Mouse (Mus musculus): ENCODE measurements around the gene Riox1.

Gene Riox1

DNA sequence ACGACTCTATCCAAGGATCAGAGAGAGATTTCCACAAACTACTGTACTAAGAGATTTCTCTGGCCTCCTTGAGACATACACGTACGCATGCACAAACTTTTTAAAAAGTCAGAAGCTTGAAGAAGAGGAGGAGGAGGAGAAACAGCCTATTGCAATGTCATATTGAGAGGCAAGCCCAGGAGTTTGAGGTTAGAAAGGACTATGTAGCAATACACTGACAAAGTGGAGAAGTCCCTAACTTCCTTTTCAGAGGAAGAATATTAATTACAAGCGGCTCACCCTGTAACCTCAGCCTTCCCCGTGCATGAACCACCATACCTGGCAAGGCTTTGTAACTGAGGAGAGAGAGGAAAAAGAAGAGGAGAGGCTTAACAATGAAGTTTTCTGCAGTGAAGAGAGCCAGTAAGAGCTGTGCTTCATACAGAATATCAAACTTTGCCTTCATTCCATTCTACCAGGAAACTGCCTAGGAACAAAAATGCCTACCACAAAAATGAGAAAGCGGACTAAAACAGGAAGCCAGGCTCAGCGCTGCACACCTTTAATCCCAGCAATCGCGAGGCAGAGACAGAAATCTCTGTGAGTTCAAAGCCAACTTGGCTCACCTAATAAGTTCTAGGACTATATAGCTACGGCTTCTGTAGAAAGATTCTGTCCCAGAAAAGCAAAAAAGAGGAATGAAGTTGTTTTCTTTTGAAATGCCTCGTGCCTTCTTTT is 474 bp upstream of the Riox1 start:
- no peak for DNase-seq

DNA sequence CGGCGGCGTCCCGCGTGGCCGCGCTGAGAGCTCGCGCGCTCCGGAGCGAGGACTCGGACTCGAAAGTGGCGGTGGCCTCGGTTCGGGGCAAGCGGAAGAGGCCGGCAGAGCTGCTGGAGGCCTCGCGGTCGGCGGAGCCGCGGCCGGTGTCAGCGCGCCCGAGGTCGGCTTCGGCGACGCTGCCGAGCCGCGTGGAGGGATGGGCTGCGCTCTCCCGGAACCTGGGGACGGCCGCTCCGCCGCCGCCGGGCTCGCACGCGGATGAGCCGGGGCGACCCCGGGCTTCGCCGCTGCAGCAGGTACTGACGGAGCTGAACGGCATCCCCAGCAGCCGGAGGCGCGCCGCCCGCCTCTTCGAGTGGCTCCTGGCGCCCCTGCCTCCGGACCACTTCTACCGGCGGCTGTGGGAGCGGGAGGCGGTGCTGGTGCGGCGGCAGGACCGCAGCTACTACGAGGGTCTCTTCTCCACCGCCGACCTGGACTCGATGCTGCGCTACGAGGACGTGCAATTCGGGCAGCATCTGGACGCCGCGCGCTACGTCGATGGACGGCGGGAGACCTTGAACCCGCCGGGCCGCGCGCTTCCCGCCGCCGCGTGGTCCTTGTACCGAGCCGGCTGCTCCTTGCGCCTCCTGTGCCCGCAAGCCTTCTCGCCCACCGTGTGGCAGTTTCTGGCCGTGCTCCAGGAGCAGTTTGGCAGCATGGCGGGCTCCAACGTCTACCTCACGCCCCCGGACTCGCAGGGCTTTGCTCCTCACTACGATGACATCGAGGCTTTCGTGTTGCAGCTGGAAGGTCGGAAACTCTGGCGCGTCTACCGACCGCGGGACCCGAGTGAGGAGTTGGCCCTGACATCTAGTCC is 663 bp downstream of the Riox1 start:
- DNase-seq, result peak; percentile 18

DNA sequence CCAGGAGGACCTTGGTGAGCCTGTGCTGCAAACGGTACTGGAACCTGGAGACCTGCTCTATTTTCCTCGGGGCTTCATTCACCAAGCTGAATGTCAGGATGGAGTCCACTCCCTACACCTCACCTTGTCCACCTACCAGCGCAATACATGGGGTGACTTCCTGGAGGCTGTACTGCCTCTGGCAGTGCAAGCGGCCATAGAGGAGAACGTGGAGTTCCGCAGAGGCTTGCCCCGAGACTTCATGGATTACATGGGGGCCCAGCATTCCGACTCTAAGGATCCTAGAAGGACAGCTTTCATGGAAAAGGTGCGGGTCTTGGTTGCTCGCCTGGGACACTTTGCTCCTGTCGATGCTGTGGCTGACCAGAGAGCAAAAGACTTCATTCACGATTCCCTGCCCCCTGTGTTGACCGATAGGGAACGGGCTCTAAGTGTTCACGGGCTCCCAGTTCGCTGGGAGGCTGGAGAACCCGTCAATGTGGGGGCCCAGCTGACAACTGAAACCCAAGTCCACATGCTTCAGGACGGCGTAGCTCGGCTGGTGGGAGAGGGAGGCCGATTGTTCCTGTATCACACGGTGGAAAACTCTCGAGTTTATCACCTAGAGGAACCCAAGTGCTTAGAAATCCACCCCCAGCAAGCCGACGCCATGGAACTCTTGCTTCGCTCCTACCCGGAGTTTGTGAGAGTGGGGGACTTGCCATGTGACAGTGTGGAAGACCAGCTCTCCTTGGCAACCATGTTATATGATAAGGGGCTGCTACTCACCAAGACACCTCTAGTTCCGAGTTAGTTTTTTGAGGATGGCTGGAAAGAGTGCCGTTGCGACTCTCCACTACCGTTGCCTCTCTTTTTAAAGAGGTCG is 1.5 kb downstream of the Riox1 start:
- no peak for DNase-seq

DNA sequence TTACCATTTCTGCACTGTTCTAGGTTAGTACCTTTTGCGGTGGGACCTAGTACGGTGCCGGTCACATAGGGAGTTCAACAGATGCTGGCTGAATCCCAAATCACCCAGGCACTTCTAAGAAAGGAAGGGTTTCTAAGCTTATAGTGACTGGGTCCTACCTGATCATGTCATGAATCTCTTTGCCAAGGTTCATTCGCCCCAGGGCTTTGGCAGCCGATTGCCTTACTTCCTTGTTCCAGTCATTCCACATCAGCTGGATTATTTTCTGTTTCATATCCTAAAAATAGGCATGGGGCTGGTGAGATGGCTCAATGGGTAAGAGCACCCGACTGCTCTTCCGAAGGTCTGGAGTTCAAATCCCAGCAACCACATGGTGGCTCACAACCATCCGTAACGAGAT is 7.9 kb downstream of the Riox1 start:
- DNase-seq, result peak; percentile 32

DNA sequence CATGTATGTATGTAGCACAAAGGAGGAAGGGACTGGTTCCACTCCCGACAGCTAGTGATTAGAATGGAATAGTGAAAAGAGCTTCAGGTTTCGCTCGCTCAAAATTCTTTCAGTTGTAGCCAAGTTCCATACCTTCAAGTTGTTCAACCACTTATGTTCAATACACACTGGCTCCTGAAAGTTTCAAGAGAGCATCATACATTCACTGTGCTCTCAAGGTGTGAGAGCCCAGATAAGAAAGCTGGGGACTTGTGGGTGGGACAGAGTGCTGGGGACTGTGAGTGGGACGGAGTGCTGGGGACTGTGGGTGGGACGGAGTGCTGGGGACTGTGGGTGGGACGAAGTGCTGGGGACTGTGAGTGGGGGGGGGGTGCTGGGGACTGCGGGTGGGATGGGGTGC is 14.8 kb downstream of the Riox1 start:
- DNase-seq, result no peak

DNA sequence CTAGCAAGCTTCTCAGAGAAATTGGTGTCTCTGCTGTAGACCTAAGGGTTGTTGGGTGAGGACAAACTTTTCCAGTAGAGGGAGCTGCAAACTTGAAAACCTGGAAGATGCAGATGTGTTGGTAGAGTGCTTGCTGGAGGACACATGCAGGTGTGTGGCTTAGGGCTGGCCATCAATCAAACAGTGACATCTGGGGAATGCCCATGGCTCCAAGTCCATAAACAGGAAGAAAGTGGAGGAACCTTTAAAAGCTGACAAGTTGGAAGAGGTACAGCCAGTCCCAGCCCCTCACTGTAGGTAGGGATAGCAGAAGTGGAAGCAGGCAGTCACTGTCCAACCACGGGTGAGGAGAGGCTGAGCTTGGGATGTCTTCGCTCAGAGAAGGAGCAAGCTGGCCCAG is 21.7 kb downstream of the Riox1 start:
- DNase-seq, result peak; percentile 71

DNA sequence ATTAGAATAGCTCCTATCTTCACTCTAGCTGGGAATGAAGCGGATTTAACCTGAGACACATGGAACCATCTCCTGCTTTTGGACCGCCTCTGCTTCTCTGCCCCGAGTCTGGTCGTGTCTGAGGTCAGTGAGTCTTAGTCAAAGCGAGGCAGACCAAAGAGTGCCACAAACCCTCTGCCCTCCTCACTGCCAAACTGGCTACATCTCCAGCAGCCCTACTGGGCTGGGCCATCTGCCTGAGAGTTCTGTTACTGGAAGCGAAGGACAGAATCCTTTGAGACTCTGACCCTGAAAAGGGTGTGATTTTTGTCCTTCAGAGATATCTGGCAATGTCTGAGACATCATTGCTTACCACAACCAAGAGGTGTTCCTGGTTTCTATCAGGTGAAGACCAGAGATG is 28.5 kb downstream of the Riox1 start:
- no peak for DNase-seq

DNA sequence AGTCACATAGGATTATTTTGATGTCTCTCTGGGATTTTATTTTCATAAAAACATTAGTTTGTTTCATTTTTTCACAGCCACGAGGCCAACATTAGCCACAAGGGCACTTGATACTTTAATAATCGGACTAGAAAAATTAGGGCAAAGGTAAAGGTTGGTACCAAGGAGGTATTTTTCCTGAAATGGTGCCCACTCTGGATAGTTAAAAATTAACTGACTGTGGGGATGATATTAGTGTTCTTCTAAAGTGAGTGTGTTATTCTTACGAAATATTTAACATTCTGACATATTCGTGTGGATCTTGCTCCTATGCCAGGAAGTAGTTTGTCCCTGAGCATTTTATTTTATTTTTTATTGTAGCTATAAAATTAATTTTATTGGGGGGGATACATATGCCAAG is 31.2 kb downstream of the Riox1 start:
- no peak for DNase-seq

DNA sequence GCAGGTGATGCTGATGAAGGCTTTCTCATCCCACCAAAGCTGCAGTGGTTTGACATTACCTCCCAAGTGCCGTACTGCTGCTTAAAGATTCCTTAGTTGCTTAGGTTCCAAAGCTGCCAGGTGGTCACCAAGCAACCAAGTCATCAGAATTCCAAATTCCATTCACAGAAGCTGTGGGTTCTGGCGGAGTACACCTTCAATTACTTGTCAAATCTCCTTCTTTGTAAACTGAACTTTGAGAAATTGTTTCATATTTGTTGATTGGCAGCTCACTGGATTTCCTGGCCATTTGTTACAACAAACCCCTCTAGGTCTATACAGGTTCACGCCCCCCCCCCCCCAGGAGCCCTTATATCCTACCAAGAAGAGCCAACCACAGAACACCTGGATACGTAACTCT is 34.3 kb downstream of the Riox1 start, which contains the start of gene Heatr4:
Gene Heatr4, minus strand, starts transcription at position 101 of the 400 bp plus-strand sequence.
- DNase-seq, result no peak

DNA sequence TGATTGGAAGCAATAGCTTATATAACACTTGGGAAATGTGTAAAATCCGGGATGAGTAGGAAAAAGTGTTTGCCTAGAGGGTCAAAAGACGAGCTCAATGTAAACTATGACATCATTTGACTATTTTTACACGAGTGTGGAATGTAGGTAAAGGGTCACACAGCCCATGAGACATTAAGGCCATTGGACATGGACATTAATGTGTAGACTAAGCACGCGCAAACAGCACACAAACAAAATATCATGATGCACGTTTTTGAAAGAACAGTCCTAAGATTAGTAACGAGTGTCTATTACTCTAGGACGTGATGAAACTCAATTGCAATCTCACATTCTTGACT is 36.8 kb downstream of the Riox1 start:
- no peak for DNase-seq

DNA sequence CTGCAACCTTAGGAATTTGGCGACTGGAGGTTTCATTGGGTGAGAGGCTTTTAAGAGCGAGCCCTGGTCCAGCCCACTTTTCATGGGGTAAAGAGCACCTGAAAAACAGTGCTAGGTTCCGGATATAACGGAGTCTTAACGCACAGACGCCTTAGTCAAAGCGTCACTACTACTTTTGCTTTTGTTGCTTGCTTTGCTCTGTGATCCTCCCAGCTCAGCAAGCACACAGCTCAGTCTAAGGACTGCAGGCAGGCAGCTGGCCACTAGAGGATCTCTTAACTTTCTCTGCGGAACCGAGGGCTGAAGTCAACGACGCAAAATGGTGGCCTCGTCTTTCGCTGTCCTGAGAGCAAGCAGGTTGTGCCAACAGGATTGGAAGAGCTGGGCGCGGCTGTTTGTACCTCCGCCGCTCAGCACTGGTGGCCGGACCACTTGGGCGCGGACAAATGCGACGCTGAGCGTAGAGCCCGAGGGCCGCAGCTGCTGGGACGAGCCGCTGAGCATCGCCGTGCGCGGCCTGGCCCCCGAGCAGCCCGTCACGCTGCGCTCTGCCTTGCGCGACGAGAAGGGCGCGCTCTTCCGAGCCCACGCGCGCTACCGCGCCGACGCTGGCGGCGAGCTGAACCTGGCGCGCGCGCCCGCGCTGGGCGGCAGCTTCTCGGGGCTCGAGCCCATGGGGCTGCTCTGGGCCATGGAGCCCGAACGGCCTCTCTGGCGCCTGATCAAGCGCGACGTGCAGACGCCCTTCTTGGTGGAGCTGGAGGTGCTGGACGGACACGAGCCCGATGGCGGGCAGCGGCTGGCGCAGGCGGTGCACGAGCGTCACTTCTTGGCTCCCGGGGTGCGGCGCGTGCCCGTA is 37.4 kb downstream of the Riox1 start, which contains the start of gene Acot2:
Gene Acot2, plus strand, starts transcription at position 279 of the 859 bp plus-strand sequence.
- DNase-seq, result peak; percentile 82

DNA sequence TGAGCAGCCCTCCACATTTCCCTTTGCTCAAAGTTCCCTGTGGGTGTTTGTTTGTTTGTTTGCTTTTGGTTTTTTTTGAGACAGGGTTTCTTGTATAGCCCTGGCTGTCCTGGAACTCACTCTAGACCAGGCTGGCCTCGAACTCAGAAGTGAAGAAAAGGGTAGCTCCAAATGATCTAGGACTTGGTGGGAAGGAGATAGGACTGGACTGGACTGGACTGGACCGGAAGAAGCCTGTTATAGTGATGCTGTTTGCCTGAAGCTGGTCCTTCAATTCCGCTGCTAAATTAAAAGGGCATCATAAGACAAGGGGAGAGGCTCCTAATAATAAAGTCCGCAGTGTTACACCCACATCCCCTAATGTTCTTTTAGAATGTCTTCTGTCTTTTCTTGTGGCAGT is 38.1 kb downstream of the Riox1 start:
- no peak for DNase-seq

DNA sequence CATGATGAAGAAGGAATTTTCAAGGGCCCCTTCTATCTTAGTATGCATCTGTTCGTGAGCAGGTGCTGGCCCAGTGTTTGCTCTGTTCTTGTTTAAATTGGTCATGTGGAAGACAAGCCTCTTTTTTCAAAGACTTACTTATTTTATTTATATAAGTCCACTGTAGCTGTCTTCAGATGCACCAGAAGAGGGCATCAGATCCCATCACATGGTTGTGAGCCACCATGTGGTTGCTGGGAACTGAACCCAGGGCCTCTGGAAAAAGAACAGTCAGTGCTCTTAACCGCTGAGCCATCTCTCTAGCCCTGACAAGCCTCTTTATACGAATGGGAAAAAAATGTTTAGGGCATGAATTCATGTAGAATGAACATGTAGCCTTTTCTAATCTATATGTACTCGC is 39.0 kb downstream of the Riox1 start:
- no peak for DNase-seq

DNA sequence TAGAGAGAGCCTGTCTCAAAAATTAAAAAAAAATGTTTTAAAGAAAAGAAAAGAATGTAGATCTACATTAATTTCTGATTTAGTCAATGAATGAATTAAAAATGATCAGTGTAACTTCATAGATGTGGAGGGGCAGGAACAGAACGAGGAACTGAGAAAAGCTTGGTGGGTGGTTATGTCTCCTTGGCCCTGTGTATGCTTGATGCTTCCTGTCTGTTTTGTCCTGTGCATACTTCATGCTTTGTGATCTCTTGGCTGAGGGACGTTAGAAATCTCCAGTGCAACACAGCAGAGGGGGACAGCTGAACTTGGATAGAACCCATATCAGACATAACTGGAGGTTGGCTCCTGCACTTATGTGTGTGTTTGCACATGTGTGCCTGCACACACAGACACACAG is 46.8 kb downstream of the Riox1 start:
- DNase-seq, result no peak

DNA sequence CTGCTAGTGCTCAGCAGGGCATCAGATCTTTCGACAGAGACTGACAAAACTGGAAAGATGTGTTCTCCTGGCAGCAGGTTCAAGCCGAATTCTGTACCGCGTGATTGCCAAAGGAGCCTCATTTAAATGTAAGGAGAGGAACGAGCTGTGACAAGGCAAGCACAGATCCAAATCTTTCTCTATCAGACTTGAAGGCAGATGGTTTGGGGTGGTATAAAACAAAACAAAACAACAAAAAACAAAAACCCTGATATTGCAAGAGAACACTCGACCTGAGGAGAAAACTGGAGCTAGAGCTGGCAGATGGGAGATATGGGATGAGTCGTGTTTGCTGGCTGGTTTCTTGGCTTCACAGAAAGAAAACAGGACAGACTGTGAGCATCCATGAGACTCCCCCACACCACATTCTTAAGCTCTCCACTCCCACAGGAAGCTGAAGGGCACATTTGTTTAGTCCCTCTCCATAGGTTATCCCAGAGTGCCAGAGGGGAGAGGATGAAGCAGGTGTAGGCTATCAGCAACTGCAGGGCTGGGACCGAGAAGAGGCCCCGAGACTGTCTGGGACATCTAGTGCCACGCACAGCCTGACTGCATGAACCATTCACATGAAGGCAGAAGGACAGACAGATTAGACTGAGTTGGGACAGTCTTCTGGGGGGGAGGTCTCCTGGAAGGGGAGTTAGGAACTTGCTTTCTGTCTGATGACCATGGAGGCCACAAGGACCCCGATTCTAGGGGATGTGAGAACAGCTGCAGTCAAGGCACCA is 48.1 kb downstream of the Riox1 start:
- DNase-seq, result no peak

DNA sequence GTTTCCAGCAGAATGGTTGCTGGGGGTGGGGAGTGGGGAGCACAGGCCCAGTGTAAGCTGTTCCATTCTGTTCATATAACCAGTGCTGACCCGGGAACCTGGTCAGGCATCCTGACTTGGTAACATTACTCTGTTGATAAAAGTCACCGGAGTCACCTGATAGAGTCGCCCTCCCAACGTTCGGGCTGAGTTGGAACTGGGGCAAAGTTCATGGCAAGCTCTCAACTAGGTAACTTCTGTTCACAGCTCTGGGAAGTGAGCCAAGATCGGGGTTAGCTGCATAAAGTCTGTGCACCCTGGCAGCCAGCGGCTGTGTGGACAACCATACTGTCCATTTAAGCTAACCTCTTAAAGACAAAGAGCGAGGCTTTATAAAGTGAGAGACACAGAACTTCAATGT is 48.8 kb downstream of the Riox1 start:
- peak; percentile 92 for DNase-seq

DNA sequence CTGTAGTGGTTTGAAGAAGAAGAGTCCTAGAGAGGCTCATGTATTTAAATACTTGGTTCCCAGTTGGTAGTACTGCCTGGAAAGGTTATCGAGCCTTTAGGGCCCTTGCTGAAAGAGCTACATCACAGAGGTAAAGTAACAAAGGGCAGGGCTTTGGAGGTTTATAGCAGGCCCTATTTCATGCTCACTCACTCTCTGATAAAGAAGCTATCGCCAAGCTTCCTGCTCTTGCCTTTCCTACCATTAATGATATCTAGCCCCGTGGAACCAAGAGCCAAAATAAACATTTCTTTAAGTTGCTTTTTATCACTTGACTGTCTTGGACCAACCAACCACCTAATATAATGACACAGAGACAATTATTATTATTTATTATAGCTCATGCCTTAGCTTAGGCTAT is 50.0 kb downstream of the Riox1 start:
- DNase-seq, result no peak
